Mouse (Mus musculus): Measurements from ENCODE around the gene Slc25a47. TPM values are rescaled to one million over a fixed set of nuclear protein-coding genes. Genes with fewer than 3 reads are reported as not detected.

The Slc25a47 gene
- polyA plus RNA-seq, 1 experiment from 2014 or later, result 13.6 TPM

DNA sequence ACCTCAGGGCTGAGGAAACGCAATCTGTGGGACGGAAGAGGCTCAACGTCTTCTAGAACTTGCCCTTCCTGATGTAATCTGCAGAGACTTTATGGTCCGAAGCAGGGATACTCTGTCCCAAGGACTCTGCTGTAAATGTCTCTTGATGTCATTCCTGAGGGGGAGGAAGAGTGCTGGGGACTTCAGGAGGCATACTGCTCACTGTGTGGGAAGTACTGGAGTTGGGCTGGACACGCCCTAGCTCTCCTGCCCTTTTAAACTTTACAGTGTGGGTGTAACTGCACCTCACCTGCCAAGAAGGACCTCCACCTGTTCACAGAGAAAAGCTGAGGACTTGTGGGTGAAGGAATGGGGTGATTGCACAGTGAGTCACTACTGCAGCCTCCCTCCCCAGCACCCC is 44.8 kb downstream of the Slc25a47 start:
- Histone ChIP-seq H3K27ac (no peak overlapping the region), H3K9ac (no peak overlapping the region), H3K36me3 (peaks cover 93% of the 10 kb centered on the region), H3K4me2 (replicated peaks) (no peak overlapping the region), H3K4me1 (no peaks in the 10 kb centered on the region), H3K27me3 (no peaks in the 10 kb centered on the region), H3K4me3 (no peak overlapping the region), H3K9me3 (no peaks in the 10 kb centered on the region)
- ATAC-seq (ENCODE audit: low FRiP score, low read depth), result no peak
- 86% methylated on average over 5 of the region's 5 CpGs for WGBS

DNA sequence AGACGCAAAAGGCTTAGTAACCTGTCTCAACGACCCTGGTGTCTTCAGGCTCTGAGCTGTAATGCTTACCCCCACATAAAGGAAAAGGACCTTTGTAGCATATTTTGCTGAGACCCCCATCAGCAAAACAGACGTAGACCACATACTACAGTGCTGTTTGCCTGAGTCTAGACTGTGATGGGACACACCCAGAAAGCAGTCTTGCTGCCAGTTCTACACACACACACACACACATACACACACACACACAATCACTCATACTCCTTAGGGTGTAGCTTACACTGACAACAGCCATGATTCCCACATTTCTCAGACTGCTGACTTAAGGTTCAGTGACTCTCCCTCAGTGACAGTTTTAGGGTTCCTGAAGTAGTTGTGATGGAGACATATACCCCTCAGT is 45.3 kb downstream of the Slc25a47 start:
- Histone ChIP-seq H3K9ac (no peak overlapping the region), H3K9me3 (no peaks in the 10 kb centered on the region), H3K4me2 (replicated peaks) (no peak overlapping the region), H3K4me3 (no peak overlapping the region), H3K4me1 (no peaks in the 10 kb centered on the region), H3K36me3 (peaks cover 93% of the 10 kb centered on the region), H3K27ac (no peak overlapping the region), H3K27me3 (no peaks in the 10 kb centered on the region)
- 87% methylated on average over 3 of the region's 3 CpGs for WGBS
- no peak for ATAC-seq (ENCODE audit: low FRiP score, low read depth)

DNA sequence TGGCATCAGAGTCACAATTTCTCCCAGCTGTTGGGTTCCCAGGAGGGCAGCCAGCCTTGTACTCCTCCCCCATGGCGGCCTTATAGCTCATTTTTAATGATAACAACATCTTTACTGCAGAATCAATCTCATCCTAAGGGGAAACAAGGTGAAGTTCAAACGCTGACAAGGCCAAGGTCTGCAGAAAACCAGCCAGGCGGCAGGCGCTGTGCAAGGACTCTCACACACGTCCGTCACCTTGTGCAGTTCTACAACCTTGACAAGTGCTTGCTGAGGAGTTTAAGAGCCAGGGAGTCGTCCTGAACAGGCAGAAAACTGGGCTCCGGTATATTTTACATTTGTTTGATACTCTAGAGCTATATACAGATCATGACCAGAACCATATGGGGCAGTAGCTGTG is 46.9 kb downstream of the Slc25a47 start:
- no peak for ATAC-seq (ENCODE audit: low FRiP score, low read depth)
- H3K36me3 ChIP-seq, result peaks cover 95% of the 10 kb centered on the region

DNA sequence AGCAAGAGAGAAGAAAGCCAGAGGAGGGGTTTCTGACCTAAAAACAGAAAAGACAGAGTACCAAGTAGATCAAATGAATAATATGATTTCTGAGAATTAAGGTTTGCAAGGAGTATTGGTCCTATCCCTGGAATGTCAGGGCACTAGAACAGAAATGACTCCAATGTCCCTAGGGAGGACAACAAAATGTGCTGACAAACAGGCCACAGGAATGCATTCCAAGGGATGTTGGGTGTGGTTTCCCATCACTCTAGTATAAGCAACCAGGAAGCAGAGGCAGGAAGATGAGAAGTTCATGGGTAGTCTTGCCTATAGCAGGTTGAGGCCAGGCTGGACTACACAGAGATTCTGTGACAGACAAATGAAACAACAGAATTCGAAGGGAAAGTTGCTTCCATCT is 50.1 kb downstream of the Slc25a47 start:
- Histone ChIP-seq H3K36me3 (peaks cover 86% of the 10 kb centered on the region), H3K4me1 (no peaks in the 10 kb centered on the region), H3K27me3 (no peaks in the 10 kb centered on the region), H3K4me2 (replicated peaks) (no peak overlapping the region), H3K27ac (no peak overlapping the region), H3K9ac (no peak overlapping the region), H3K4me3 (no peak overlapping the region), H3K9me3 (no peaks in the 10 kb centered on the region)
- 97% methylated on average over 1 of the region's 1 CpGs for WGBS
- no peak for ATAC-seq (ENCODE audit: low FRiP score, low read depth)

More for the DNA sequence above, 46.9 kb downstream of the Slc25a47 start:
- H3K9me3 ChIP-seq, result no peaks in the 10 kb centered on the region
- no peak overlapping the region for H3K4me2 ChIP-seq (replicated peaks)
- no peak overlapping the region for H3K27ac ChIP-seq
- no peak overlapping the region for H3K4me3 ChIP-seq
- 87% methylated on average over 8 of the region's 8 CpGs for WGBS
- H3K9ac ChIP-seq, result no peak overlapping the region
- H3K27me3 ChIP-seq, result no peaks in the 10 kb centered on the region
- no peaks in the 10 kb centered on the region for H3K4me1 ChIP-seq

DNA sequence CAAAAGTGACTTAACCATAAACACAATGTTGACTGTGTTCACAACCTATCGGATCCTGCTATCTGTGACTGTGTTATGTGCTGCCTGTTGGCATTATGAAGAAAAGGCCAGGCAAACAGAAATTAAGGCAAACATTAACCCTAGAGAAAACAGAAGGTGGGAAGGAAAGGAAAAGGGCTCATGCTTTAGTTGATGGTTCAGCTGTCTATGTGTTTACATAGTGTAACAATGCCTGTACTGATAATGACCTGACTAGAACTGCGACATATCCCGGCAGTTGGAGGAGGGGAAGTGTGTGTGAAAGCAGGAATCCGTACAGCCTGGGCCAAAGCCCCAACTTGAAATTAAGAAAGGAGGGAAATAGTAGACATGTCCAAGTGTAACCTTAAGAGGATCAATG is 51.2 kb downstream of the Slc25a47 start:
- no peaks in the 10 kb centered on the region for H3K4me1 ChIP-seq
- H3K27ac ChIP-seq, result no peak overlapping the region
- no peaks in the 10 kb centered on the region for H3K9me3 ChIP-seq
- no peaks in the 10 kb centered on the region for H3K27me3 ChIP-seq
- H3K4me2 ChIP-seq (replicated peaks), result no peak overlapping the region
- peaks cover 82% of the 10 kb centered on the region for H3K36me3 ChIP-seq
- no peak overlapping the region for H3K9ac ChIP-seq
- 92% methylated on average over 4 of the region's 4 CpGs for WGBS
- ATAC-seq (ENCODE audit: low FRiP score, low read depth), result no peak
- no peak overlapping the region for H3K4me3 ChIP-seq

DNA sequence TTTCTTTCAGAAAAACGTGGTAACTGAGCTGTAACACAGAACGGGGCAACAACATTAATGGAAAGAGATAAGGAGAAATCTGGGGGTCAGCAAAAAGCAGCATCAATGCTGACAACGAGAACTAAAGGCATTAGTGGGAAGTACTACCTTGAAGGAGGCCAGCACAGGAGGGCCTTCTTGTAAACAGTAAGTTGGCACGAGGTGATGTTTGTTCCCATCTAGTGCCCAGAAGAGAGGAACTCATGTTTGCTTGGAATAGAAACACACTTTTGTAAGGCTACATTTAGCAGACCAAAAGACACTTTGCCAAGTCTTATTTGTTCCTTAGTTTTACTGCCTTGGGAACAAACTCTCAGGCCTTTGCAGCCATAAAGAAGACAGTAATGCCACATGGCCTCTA is 52.8 kb downstream of the Slc25a47 start:
- Histone ChIP-seq H3K9ac (no peak overlapping the region), H3K4me3 (no peak overlapping the region), H3K27me3 (no peaks in the 10 kb centered on the region), H3K27ac (no peak overlapping the region), H3K4me2 (replicated peaks) (no peak overlapping the region), H3K4me1 (peaks cover 8% of the 10 kb centered on the region), H3K36me3 (peaks cover 66% of the 10 kb centered on the region), H3K9me3 (no peaks in the 10 kb centered on the region)
- ATAC-seq (ENCODE audit: low FRiP score, low read depth), result no peak
- WGBS, result 68% methylated on average over 4 of the region's 4 CpGs

DNA sequence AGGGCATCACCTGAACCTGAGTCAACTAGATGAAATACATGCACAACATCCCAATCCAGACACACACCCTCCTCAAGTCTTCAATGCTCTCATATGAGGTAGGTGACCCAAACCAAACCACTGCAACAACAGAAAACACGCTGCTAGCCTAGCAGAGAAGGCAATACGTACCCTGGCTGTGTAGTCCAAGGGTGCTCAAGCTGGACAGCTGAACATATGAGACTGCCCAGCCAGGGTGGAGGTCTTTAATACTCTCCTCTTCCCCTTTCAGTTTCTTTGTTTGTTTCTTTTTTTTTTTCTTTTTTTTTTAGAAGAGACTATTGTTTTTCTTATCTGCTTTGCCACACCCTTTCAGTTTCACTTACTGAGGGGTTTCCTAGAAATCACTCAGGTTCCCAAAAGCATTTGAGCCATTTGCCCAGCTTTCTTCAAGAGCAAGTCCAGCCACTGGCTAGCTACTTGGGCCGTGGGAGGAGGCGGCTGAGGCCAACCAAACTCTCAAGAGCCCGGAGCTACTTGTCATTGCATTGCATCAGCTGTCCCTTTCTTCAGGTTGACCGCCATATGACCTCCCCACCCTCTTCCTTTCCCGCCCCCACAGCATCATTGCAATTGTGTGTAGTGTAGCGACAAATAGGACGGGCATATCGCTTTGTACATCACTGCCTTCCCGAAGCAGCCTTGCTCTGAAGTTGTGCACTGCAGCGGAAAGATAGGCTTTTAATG is 57.3 kb downstream of the Slc25a47 start, which contains the start of gene Wdr25:
TSS of gene Wdr25 (plus strand) at position 643 of the 726 bp plus-strand sequence.
- Histone ChIP-seq H3K27me3 (no peaks in the 10 kb centered on the region), H3K4me2 (replicated peaks) (peak within 1 kb of the TSS; percentile 97), H3K9ac (peak within 1 kb of the TSS; percentile 81), H3K4me1 (peaks cover 16% of the 10 kb centered on the region), H3K9me3 (no peaks in the 10 kb centered on the region), H3K36me3 (peaks cover 23% of the 10 kb centered on the region), H3K27ac (no peak within 1 kb of the TSS), H3K4me3 (peak within 1 kb of the TSS; percentile 90)
- 22% methylated on average over 12 of the region's 12 CpGs for WGBS
- no peak for ATAC-seq (ENCODE audit: low FRiP score, low read depth)

DNA sequence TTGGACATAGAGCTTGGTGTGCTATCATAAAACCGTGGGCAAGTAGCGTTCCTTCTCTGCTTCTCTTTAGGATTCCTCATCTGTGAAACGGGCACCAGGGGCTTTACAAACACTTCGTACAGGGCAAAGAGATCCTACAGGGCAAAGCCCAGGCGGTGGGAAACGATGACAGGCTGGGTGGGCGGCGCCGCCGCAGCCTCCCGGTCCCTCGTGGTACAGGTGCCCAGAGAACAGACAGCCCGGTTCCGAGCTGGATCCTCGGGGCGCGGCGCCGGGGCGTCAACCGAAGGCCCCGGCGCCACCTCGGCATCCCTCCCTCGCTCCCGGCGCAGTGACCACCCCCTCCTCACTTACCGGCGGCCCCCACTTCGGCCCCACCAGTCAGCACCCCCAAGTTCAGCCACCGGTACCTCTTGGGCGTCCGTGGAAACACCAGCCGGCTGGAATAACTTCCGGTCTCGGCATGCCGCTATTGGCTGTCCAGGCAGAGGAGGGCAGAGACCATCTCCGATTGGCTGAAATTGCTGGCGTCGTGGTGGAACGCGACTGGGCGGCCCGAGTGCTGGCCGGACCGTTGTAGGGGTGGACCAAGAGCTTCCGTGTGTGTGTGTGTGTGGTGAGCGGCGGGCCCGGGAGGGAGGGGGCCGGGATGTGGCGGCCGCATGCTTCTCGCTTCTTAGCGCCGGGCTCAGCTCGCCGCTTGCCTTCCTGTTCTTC is 58.0 kb downstream of the Slc25a47 start, which contains the start of gene Wars:
TSS of gene Wars (minus strand) at position 460 of the 717 bp plus-strand sequence.
- Histone ChIP-seq H3K9me3 (no peaks in the 10 kb centered on the region), H3K9ac (peak within 1 kb of the TSS; percentile 81), H3K4me3 (peak within 1 kb of the TSS; percentile 90), H3K27me3 (no peaks in the 10 kb centered on the region), H3K4me1 (peaks cover 16% of the 10 kb centered on the region), H3K4me2 (replicated peaks) (peak within 1 kb of the TSS; percentile 97), H3K36me3 (peaks cover 22% of the 10 kb centered on the region; the same call in 1 of the 2 replicates), H3K27ac (no peak within 1 kb of the TSS)
- peak; percentile 100 for ATAC-seq (ENCODE audit: low FRiP score, low read depth)
- WGBS, result under 1% methylated on average over 57 of the region's 58 CpGs

DNA sequence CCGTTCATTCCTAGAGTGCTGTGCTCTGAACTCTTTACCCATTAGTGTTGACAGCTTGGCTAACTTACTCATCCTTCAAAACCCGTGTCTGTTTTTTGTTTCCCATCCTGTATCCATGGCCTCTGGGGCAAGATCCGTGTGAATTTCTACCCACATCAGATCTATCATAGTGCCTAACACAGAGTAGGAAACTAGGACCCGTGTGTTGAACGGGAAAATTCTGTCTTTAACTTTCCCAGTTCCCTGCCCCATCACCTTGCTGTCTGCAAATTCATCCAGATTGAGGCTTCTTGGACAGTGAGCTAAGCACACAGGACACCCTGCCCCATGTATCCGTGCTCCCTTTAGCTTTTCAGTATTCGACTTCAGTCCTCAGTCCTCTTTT is 58.6 kb downstream of the Slc25a47 start:
- peak overlapping the region; percentile 85 for H3K4me2 ChIP-seq (replicated peaks)
- ATAC-seq (ENCODE audit: low FRiP score, low read depth), result peak; percentile 18
- H3K4me3 ChIP-seq, result peak overlapping the region; percentile 90
- no peak overlapping the region for H3K27ac ChIP-seq
- peaks cover 16% of the 10 kb centered on the region for H3K4me1 ChIP-seq
- H3K9me3 ChIP-seq, result no peaks in the 10 kb centered on the region
- H3K27me3 ChIP-seq, result no peaks in the 10 kb centered on the region
- peak overlapping the region; percentile 81 for H3K9ac ChIP-seq
- WGBS, result 2% methylated on average over 7 of the region's 7 CpGs
- peaks cover 22% of the 10 kb centered on the region for H3K36me3 ChIP-seq

DNA sequence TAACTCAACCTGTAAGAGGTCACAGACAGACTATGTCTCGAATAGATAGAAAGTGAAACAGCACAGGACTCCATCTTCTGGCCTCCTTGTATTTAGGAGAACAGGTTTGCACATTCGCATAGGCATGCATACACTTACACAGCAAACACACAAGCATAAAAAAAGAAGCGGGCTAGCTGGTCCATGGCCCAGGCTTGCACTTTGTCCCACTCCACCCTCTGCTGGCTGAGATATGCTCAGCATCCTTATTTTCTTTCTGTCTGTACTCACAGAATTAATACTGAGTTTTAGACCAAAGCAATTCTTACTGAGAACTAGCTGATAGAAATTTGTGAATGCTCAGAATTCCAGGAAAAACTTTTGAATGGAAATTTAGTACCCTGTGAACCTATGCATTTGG is 60.2 kb downstream of the Slc25a47 start:
- WGBS, result 78% methylated on average over 3 of the region's 3 CpGs

DNA sequence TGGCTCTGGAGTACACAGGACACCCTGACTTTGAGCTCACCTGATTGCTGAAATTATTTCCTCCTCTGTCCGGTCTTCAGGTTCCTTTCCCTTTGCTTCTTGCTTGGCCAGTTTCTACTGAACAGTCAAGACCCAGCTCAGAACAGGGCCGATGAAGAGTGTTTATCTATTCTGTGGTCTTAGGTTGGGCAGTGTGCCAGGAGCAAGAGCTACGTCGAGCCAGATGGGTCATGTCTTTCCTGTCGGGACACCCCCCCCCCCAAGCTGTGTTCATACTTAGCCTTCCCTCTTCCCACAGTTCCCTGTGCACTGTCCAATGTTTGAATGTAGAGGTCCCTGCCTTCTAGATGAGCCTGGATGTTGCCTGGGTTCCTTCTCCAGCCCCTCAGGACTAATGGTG is 65.5 kb downstream of the Slc25a47 start:
- H3K4me2 ChIP-seq (replicated peaks), result no peak overlapping the region
- peaks cover 10% of the 10 kb centered on the region; the same call in 1 of the 2 replicates for H3K27me3 ChIP-seq
- peaks cover 11% of the 10 kb centered on the region for H3K36me3 ChIP-seq
- H3K4me1 ChIP-seq, result peaks cover 29% of the 10 kb centered on the region
- H3K9ac ChIP-seq, result no peak overlapping the region
- H3K9me3 ChIP-seq, result no peaks in the 10 kb centered on the region
- WGBS, result 87% methylated on average over 5 of the region's 5 CpGs
- no peak for ATAC-seq (ENCODE audit: low FRiP score, low read depth)
- H3K4me3 ChIP-seq, result no peak overlapping the region
- H3K27ac ChIP-seq, result no peak overlapping the region

More for the DNA sequence above, 60.2 kb downstream of the Slc25a47 start:
- Histone ChIP-seq H3K4me1 (peaks cover 16% of the 10 kb centered on the region), H3K36me3 (peaks cover 15% of the 10 kb centered on the region), H3K27ac (no peak overlapping the region), H3K4me2 (replicated peaks) (no peak overlapping the region), H3K4me3 (no peak overlapping the region), H3K9ac (no peak overlapping the region), H3K27me3 (no peaks in the 10 kb centered on the region), H3K9me3 (no peaks in the 10 kb centered on the region)
- ATAC-seq (ENCODE audit: low FRiP score, low read depth), result no peak

DNA sequence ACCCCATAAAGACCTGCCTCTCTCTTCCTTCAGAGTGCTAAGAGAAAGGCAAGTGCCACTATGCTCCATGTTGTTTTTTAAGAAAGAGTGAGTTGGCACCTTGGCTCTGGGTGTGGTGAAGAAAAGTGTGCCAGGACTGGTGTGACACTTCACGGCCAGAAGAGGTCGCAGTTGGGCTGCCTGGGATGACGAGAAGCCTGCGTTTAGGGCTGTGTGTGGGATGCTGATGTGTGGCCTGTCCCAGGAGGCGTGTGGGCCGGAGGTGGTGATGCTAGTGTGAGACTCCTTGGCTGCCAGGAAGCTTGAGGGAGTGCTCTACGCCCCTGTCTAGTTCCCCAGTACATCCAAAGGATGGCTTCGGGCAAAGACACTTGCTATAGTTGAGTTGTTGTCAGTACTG is 67.1 kb downstream of the Slc25a47 start:
- no peak overlapping the region for H3K4me2 ChIP-seq (replicated peaks)
- H3K4me1 ChIP-seq, result peaks cover 29% of the 10 kb centered on the region
- H3K4me3 ChIP-seq, result no peak overlapping the region
- WGBS, result 20% methylated on average over 8 of the region's 8 CpGs
- no peak overlapping the region for H3K9ac ChIP-seq
- no peaks in the 10 kb centered on the region for H3K9me3 ChIP-seq
- H3K27ac ChIP-seq, result no peak overlapping the region
- H3K36me3 ChIP-seq, result peaks cover 11% of the 10 kb centered on the region
- ATAC-seq (ENCODE audit: low FRiP score, low read depth), result peak; percentile 49; the same call in 1 of the 2 replicates
- peaks cover 19% of the 10 kb centered on the region; the same call in 1 of the 2 replicates for H3K27me3 ChIP-seq
